In the genomic region with DNA sequence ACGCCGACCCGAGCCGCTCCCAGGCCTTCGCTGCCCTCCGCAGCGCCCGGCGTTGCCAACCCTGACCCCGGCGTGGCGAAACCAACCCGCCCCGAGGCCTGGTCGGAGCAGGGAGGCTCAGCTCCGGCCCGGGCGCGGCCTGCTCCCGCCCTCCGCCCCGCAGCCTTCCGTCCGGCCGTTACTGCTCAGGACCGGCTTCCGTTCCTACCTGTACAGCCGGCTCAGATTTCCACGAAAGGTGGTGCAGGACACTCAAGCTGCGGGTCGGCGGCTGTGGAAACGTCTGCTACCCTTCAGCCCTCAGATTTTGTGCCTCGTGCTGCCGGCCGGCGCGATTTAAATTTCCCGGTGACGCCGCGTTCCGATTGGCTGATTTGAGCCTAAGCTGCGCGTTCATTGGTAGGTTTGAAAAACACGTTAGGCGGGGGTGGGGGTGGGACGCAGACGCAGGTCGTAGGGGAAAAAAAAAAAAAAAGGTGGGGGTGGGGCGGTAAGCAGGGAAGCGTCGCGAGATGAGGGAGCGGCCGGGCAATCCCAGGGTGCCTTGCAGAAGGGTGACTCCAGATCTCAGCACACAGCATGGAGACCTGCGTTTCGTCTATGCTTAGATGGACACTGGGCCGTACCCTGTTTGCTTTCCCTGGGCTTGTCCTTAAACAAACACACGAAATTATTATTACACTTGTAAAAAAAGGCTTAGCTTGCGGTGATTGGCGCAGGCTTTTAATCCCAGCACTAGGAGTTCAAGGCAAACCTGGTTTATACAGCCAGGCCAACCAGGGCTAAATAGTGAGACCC, we compare ENCODE assay signal across 7 mouse cellular contexts. TPM values are rescaled to one million over a fixed set of nuclear protein-coding genes. Genes with fewer than 3 reads are reported as not detected.
A peak's percentile ranks its signal among the peaks of the same experiment; 100 is the strongest.
DNase-seq lines count a peak whose midpoint lies in the region; ATAC-seq lines count a peak whose summit lies in the region.

A gene (minus strand): TSS at position 391 of the 798 bp plus-strand sequence.

- peaks cover 2% of the 10 kb centered on the region for H3K36me3 ChIP-seq in embryonic facial prominence, embryonic 11.5 days (replicated peaks; ENCODE audit: control insufficient read depth, insufficient read depth, low read depth, low read length)
- peaks cover 16% of the 10 kb centered on the region for H3K36me3 ChIP-seq in limb, embryonic 11.5 days (ENCODE audit: control insufficient read depth, insufficient read depth, low read length)
- peaks cover 27% of the 10 kb centered on the region for H3K36me3 ChIP-seq in midbrain, embryonic 14.5 days (ENCODE audit: control insufficient read depth, insufficient read depth, low read length)

- ATAC-seq in embryonic facial prominence, embryonic 11.5 days (replicated peaks; ENCODE audit: insufficient number of reproducible peaks, low FRiP score, low TSS enrichment, low read depth) = peak; percentile 92
- ATAC-seq in limb, embryonic 11.5 days (ENCODE audit: insufficient number of reproducible peaks, low FRiP score, low TSS enrichment, low read depth) = peak; percentile 95
- peak; percentile 93 for ATAC-seq in midbrain, embryonic 14.5 days (ENCODE audit: low FRiP score, low TSS enrichment)

- no peaks in the 10 kb centered on the region for H3K9me3 ChIP-seq in embryonic facial prominence, embryonic 11.5 days (replicated peaks; ENCODE audit: control insufficient read depth, low read length)
- no peaks in the 10 kb centered on the region for H3K9me3 ChIP-seq in limb, embryonic 11.5 days (ENCODE audit: control insufficient read depth, low read length)
- no peaks in the 10 kb centered on the region for H3K9me3 ChIP-seq in midbrain, embryonic 14.5 days (ENCODE audit: control insufficient read depth, low read length)

- H3K4me2 ChIP-seq in embryonic facial prominence, embryonic 11.5 days (ENCODE audit: low read depth, low read length) = peak within 1 kb of the TSS; percentile 45
- H3K4me2 ChIP-seq in limb, embryonic 11.5 days (ENCODE audit: low read depth, severe bottlenecking) = peak within 1 kb of the TSS; percentile 51
- peak within 1 kb of the TSS; percentile 65 for H3K4me2 ChIP-seq in midbrain, embryonic 14.5 days (ENCODE audit: low read length)

- no peaks in the 10 kb centered on the region; the same call in 1 of the 2 replicates for H3K4me1 ChIP-seq in embryonic facial prominence, embryonic 11.5 days (ENCODE audit: control insufficient read depth, insufficient read depth, low read length)
- H3K4me1 ChIP-seq in limb, embryonic 11.5 days (ENCODE audit: control insufficient read depth, insufficient read depth, low read length) = 0 out of 2 replicates have a peak, but pooled peaks cover 3% of the 10 kb centered on the region
- H3K4me1 ChIP-seq in midbrain, embryonic 14.5 days (ENCODE audit: control insufficient read depth, insufficient read depth, low read length) = peaks cover 6% of the 10 kb centered on the region; the same call in 1 of the 2 replicates

- DNase-seq in adrenal gland, postnatal 14 days = peak; percentile 93
- peak; percentile 95 for DNase-seq in embryonic facial prominence, embryonic 11.5 days (ENCODE audit: low spot score)
- peak; percentile 99 for DNase-seq in heart, adult 11 months
- DNase-seq in kidney, adult 18-20 months = peak; percentile 90
- peak; percentile 94 for DNase-seq in limb, embryonic 11.5 days (ENCODE audit: low spot score)
- peak; percentile 96 for DNase-seq in midbrain, embryonic 14.5 days
- peak; percentile 81 to 83 for DNase-seq in spleen, adult 18-20 months

- H3K4me3 ChIP-seq in embryonic facial prominence, embryonic 11.5 days (ENCODE audit: low read depth, low read length) = peak within 1 kb of the TSS; percentile 76
- peak within 1 kb of the TSS; percentile 99 for H3K4me3 ChIP-seq in limb, embryonic 11.5 days (ENCODE audit: low read depth, low read length)
- peak within 1 kb of the TSS; percentile 90 for H3K4me3 ChIP-seq in midbrain, embryonic 14.5 days (replicated peaks; ENCODE audit: low read depth, low read length)

- H3K27ac ChIP-seq in embryonic facial prominence, embryonic 11.5 days (replicated peaks; ENCODE audit: low read depth, low read length) = peak within 1 kb of the TSS; percentile 89
- peak within 1 kb of the TSS; percentile 90 for H3K27ac ChIP-seq in limb, embryonic 11.5 days (replicated peaks; ENCODE audit: low read depth, low read length)
- peak within 1 kb of the TSS; percentile 90 for H3K27ac ChIP-seq in midbrain, embryonic 14.5 days (replicated peaks; ENCODE audit: low read depth, low read length)

- peak within 1 kb of the TSS; percentile 91 for H3K9ac ChIP-seq in embryonic facial prominence, embryonic 11.5 days (replicated peaks; ENCODE audit: low read length)
- peak within 1 kb of the TSS; percentile 98 for H3K9ac ChIP-seq in limb, embryonic 11.5 days (ENCODE audit: low read length)
- peak within 1 kb of the TSS; percentile 79 for H3K9ac ChIP-seq in midbrain, embryonic 14.5 days (replicated peaks; ENCODE audit: low read length)

- under 1% methylated on average over 61 of the region's 62 CpGs for WGBS in embryonic facial prominence, embryonic 11.5 days
- under 1% methylated on average over 62 of the region's 62 CpGs for WGBS in limb, embryonic 11.5 days
- under 1% methylated on average over 61 of the region's 62 CpGs for WGBS in midbrain, embryonic 14.5 days

- no peaks in the 10 kb centered on the region for H3K27me3 ChIP-seq in embryonic facial prominence, embryonic 11.5 days (ENCODE audit: control insufficient read depth, insufficient read depth, low read length)
- no peaks in the 10 kb centered on the region for H3K27me3 ChIP-seq in limb, embryonic 11.5 days (ENCODE audit: control insufficient read depth, insufficient read depth, low read length)
- no peaks in the 10 kb centered on the region for H3K27me3 ChIP-seq in midbrain, embryonic 14.5 days (ENCODE audit: control insufficient read depth, insufficient read depth, low read length)

RNA-seq across cellular contexts. Expression of the gene that starts here (rescaled TPM):
- 42.6 and 55.8 TPM in 2 replicates for total RNA-seq in adrenal gland, postnatal 14 days (2021)
- 673 and 680 TPM in 2 replicates for polyA plus RNA-seq in embryonic facial prominence, embryonic 11.5 days (2014; fragmentation: Nextera tagmentation; extraction: Ambion mirVana)
- polyA plus RNA-seq in limb, embryonic 11.5 days (2014; fragmentation: Nextera tagmentation; extraction: Ambion mirVana) = 624 and 640 TPM in 2 replicates
- 127 and 206 TPM in 2 replicates for polyA plus RNA-seq in midbrain, embryonic 14.5 days (2014; fragmentation: Nextera tagmentation; extraction: Ambion mirVana)

Comparison
In these comparisons a context has a peak if more than half of its experiments do, and no peak if none do; other contexts are left out.
1. Peak in every context shown above with its lines: DNase-seq, ATAC-seq, H3K4me3 ChIP-seq and H3K27ac ChIP-seq.